Mouse (Mus musculus) heart, postnatal 0 days (tissue): Measurements from ENCODE around the gene Acsf2.

Experiments used
- CTCF ChIP-seq: IDR thresholded peaks from 2 replicates; pipeline ENCODE4 v1.5.1; 2016; ENCODE audit warnings: antibody characterized with exemption, control low read depth, low read depth
- EP300 ChIP-seq: IDR thresholded peaks from 2 replicates; pipeline ENCODE4 v1.6.1; 2016; ENCODE audit warnings: antibody characterized with exemption, low read depth

DNA sequence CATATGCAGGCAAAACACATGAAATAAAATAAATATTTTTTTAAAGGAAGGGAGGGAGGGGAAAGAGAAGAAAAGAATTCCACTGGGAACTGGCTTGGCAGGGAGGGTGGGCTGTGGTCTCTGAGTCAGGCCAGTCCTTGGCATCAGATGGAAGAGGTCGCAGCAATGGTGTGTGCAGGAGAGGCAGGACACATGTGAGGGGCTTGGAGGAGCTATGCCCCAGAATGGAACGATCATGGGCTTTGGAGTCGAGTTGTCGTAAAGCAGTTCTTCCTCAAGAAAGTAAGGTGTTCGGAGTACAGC is 51.3 kb downstream of the Acsf2 start:
- TF ChIP-seq CTCF = no peak
- TF ChIP-seq EP300 = no peak
